Mouse (Mus musculus): ENCODE data around the gene Vmn2r59.
"Not testable (repeated sequence)": the region's sequence is repeated elsewhere in the genome, so short reads cannot be mapped to it uniquely, and the experiment has no call there.

Vmn2r59 gene

DNA sequence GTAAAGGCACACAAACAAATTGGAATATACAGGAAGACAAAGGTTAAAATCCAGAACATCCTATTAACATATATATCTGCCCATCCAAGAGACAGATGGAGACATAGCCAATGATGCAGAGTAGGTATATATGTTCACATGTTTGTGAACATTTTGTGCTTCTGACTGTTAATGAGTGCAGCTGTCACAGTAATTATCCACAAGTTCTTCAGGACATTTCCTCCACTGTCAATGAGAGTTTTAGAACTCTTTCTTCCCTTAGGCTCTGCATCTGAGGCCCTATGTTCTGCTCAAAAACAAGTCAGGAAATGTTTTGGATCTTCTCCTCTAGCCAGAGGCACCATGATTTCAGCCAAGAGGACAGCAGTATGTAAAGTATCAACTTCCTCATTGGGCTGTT lies at the start of gene Vmn2r59:
Gene Vmn2r59 (minus strand): TSS at position 101 of the 400 bp plus-strand sequence.
- no peak for DNase-seq (ENCODE audit: low read depth)

DNA sequence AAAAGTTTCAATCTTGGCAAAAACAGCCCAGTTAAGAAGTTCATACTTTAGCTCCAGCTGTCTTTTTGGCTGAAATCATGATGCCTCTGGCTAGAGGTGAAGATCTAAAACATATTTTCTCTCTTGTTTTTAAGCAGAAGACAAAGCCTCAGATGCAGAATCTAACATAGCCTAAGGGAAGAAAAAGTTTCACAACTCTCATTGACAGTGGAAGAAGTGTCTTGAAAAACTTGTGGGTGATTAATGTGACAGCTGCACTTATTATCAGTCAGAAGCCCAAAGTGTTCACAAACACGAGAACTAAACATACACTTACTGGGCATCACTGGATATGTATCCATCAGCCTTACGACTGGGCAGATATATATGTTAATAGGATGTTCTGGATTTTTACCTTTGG lies 48.6 kb upstream of the Vmn2r59 start, which contains the start of gene Vmn2r60:
Gene Vmn2r60 (plus strand): TSS at position 301 of the 400 bp plus-strand sequence.
- DNase-seq (ENCODE audit: low read depth), result no peak

DNA sequence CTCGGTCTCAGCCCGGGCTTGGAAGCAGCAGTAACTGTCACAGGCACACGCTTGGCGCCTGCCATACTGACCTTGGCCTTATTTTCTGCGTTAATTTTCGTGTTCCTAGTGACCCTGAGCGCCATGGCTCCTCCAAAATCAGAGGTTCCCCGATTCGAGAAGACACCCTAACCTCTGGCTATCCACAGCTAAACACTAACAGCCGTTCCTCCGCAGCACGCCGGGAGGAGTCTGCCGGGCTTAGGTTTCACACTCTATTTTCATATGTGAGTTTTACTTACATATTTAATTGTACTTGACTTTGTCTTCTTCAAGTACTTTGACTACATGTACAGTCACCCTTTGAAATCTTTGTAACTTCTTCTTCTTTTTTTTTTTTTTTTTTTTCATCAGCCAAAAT lies 48.2 kb upstream of the Vmn2r59 start:
- DNase-seq (ENCODE audit: low read depth), result not testable (repeated sequence)

All from NIH3T3 (cell line).